Mouse (Mus musculus) ES-E14 (cell line): ENCODE measurements at regions not wholly inside any gene's neighbourhood (a gene's known extent, or its start where the extent isn't known, plus 50 kb on each side); places are given as distances from the start of the nearest gene placed in this dataset.

ENCODE experiments used
- HCFC1 ChIP-seq: IDR thresholded peaks from 2 replicates; pipeline ENCODE4 v1.6.1; 2012; ENCODE audit warnings: low read length, inconsistent platforms, borderline replicate concordance; ENCODE audit not compliant: insufficient read depth
- MAFK ChIP-seq: IDR thresholded peaks from 2 replicates; pipeline ENCODE4 v1.6.1; 2014; ENCODE audit warnings: mild to moderate bottlenecking, low read depth, low read length, inconsistent platforms; ENCODE audit not compliant: insufficient read depth
- ZC3H11A ChIP-seq: IDR thresholded peaks from 2 replicates; pipeline ENCODE4 v1.6.1; 2012; ENCODE audit warnings: low read depth, mild to moderate bottlenecking, inconsistent platforms, low read length, borderline replicate concordance
- ZNF384 ChIP-seq: IDR thresholded peaks from 2 replicates; pipeline ENCODE4 v1.6.1; 2012; ENCODE audit warnings: low read depth, low read length, inconsistent platforms

DNA sequence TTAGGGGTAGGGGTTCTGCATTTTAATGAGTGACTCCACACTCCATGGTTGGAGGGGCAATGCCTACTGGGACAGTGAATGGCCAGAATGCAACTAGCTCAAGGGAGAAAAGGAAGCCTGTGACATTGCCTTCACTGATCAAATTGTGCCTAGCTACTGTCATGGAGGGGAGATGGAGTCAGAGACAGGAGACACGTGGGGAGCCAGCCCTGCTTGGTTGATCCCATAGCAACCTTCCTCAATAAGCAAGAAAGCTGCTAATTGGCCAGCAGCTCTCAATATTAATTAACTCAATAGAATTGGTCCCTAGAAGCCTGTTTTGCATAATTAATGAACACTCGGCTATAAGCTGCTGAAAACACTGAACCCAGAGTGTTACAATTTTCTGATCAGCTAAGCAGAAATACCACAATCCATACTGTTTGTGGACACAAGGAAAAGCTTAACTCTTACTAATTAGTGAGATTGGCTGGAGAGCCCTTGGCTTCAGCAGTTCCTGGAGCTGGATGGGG lies 233.7 kb upstream of the Eif4g2 start:
- TF ChIP-seq HCFC1 (no peak), ZNF384 (no peak), MAFK (no peak), ZC3H11A (no peak)
